Mouse (Mus musculus): ENCODE data around the gene Card9. TPM values are rescaled to one million over a fixed set of nuclear protein-coding genes. Genes with fewer than 3 reads are reported as not detected.

Card9 gene
- polyA plus RNA-seq, 1 experiment from 2014 or later, result 1.5 TPM

GRCm38 (mm10) chr2:26342044-26342443 lies 18.7 kb downstream of the Card9 start:
- 18% methylated on average over 10 of the region's 10 CpGs for WGBS
- peak; percentile 90 for ATAC-seq (ENCODE audit: insufficient read depth, low FRiP score)
- no peaks in the 10 kb centered on the region for H3K27me3 ChIP-seq (ENCODE audit: control insufficient read depth, insufficient read depth, low read length)
- H3K4me1 ChIP-seq (ENCODE audit: control insufficient read depth, insufficient read depth, low read length), result peaks cover 27% of the 10 kb centered on the region
- peak overlapping the region; percentile 95 for H3K27ac ChIP-seq (ENCODE audit: low read length)
- H3K4me2 ChIP-seq (ENCODE audit: low read depth, low read length), result peak overlapping the region; percentile 32
- peak overlapping the region; percentile 57 for H3K9ac ChIP-seq (ENCODE audit: low read length)
- H3K4me3 ChIP-seq (replicated peaks; ENCODE audit: low read length), result peak overlapping the region; percentile 6; the same call in 1 of the 2 replicates
- H3K9me3 ChIP-seq (replicated peaks; ENCODE audit: control insufficient read depth, low read length), result no peaks in the 10 kb centered on the region
- H3K36me3 ChIP-seq (ENCODE audit: control insufficient read depth, insufficient read depth, low read length), result peaks cover 5% of the 10 kb centered on the region; the same call in 1 of the 2 replicates

GRCm38 (mm10) chr2:26341510-26341981 lies 19.2 kb downstream of the Card9 start:
- 0 out of 2 replicates have a peak overlapping the region, but pooled peaks have one; percentile 27 for H3K4me2 ChIP-seq (ENCODE audit: low read depth, low read length)
- peak; percentile 29; the same call in 1 of the 2 replicates for ATAC-seq (ENCODE audit: insufficient read depth, low FRiP score)
- H3K4me1 ChIP-seq (ENCODE audit: control insufficient read depth, insufficient read depth, low read length), result peaks cover 27% of the 10 kb centered on the region
- H3K4me3 ChIP-seq (replicated peaks; ENCODE audit: low read length), result no peak overlapping the region
- peak overlapping the region; percentile 57 for H3K9ac ChIP-seq (ENCODE audit: low read length)
- no peaks in the 10 kb centered on the region for H3K9me3 ChIP-seq (replicated peaks; ENCODE audit: control insufficient read depth, low read length)
- peak overlapping the region; percentile 95 for H3K27ac ChIP-seq (ENCODE audit: low read length)
- peaks cover 4% of the 10 kb centered on the region; the same call in 1 of the 2 replicates for H3K36me3 ChIP-seq (ENCODE audit: control insufficient read depth, insufficient read depth, low read length)
- 68% methylated on average over 2 of the region's 2 CpGs for WGBS
- no peaks in the 10 kb centered on the region for H3K27me3 ChIP-seq (ENCODE audit: control insufficient read depth, insufficient read depth, low read length)

- Histone ChIP-seq H3K36me3 (ENCODE audit: control insufficient read depth, insufficient read depth, low read length) (no peaks in the 10 kb centered on the region; the same call in 1 of the 2 replicates), H3K9me3 (replicated peaks; ENCODE audit: control insufficient read depth, low read length) (no peaks in the 10 kb centered on the region), H3K27me3 (ENCODE audit: control insufficient read depth, insufficient read depth, low read length) (no peaks in the 10 kb centered on the region), H3K9ac (ENCODE audit: low read length) (no peak overlapping the region), H3K4me1 (ENCODE audit: control insufficient read depth, insufficient read depth, low read length) (peaks cover 27% of the 10 kb centered on the region), H3K4me3 (replicated peaks; ENCODE audit: low read length) (no peak overlapping the region), H3K27ac (ENCODE audit: low read length) (no peak overlapping the region), H3K4me2 (ENCODE audit: low read depth, low read length) (no peak overlapping the region)
- 84% methylated on average over 5 of the region's 5 CpGs for WGBS
- ATAC-seq (ENCODE audit: insufficient read depth, low FRiP score), result no peak
These were observed 21.5 kb downstream of the Card9 start for GRCm38 (mm10) chr2:26339204-26339551.

- Histone ChIP-seq H3K27me3 (ENCODE audit: control insufficient read depth, insufficient read depth, low read length) (no peaks in the 10 kb centered on the region), H3K36me3 (ENCODE audit: control insufficient read depth, insufficient read depth, low read length) (no peaks in the 10 kb centered on the region; the same call in 1 of the 2 replicates), H3K27ac (ENCODE audit: low read length) (no peak overlapping the region), H3K4me2 (ENCODE audit: low read depth, low read length) (no peak overlapping the region), H3K9ac (ENCODE audit: low read length) (no peak overlapping the region), H3K4me1 (ENCODE audit: control insufficient read depth, insufficient read depth, low read length) (peaks cover 27% of the 10 kb centered on the region), H3K4me3 (replicated peaks; ENCODE audit: low read length) (no peak overlapping the region), H3K9me3 (replicated peaks; ENCODE audit: control insufficient read depth, low read length) (no peaks in the 10 kb centered on the region)
- no peak for ATAC-seq (ENCODE audit: insufficient read depth, low FRiP score)
- WGBS, result 83% methylated on average over 8 of the region's 13 CpGs
These were observed 22.2 kb downstream of the Card9 start for GRCm38 (mm10) chr2:26338302-26339203.

- H3K9me3 ChIP-seq (replicated peaks; ENCODE audit: control insufficient read depth, low read length), result no peaks in the 10 kb centered on the region
- no peak overlapping the region for H3K4me2 ChIP-seq (ENCODE audit: low read depth, low read length)
- H3K27ac ChIP-seq (ENCODE audit: low read length), result no peak overlapping the region
- 70% methylated on average over 6 of the region's 6 CpGs for WGBS
- peaks cover 13% of the 10 kb centered on the region for H3K36me3 ChIP-seq (ENCODE audit: control insufficient read depth, insufficient read depth, low read length)
- H3K4me3 ChIP-seq (replicated peaks; ENCODE audit: low read length), result no peak overlapping the region
- no peak overlapping the region for H3K9ac ChIP-seq (ENCODE audit: low read length)
- no peaks in the 10 kb centered on the region for H3K4me1 ChIP-seq (ENCODE audit: control insufficient read depth, insufficient read depth, low read length)
- no peak for ATAC-seq (ENCODE audit: insufficient read depth, low FRiP score)
- no peaks in the 10 kb centered on the region for H3K27me3 ChIP-seq (ENCODE audit: control insufficient read depth, insufficient read depth, low read length)
These were observed 30.0 kb downstream of the Card9 start for GRCm38 (mm10) chr2:26330702-26331101.

GRCm38 (mm10) chr2:26330056-26330468 lies 30.7 kb downstream of the Card9 start:
- Histone ChIP-seq H3K4me1 (ENCODE audit: control insufficient read depth, insufficient read depth, low read length) (no peaks in the 10 kb centered on the region), H3K9ac (ENCODE audit: low read length) (no peak overlapping the region), H3K36me3 (ENCODE audit: control insufficient read depth, insufficient read depth, low read length) (peaks cover 17% of the 10 kb centered on the region), H3K4me2 (ENCODE audit: low read depth, low read length) (no peak overlapping the region), H3K27me3 (ENCODE audit: control insufficient read depth, insufficient read depth, low read length) (no peaks in the 10 kb centered on the region), H3K9me3 (replicated peaks; ENCODE audit: control insufficient read depth, low read length) (no peaks in the 10 kb centered on the region), H3K27ac (ENCODE audit: low read length) (peak overlapping the region; percentile 11; the same call in 1 of the 2 replicates), H3K4me3 (replicated peaks; ENCODE audit: low read length) (no peak overlapping the region)
- no peak; the same call in 1 of the 2 replicates for ATAC-seq (ENCODE audit: insufficient read depth, low FRiP score)
- 88% methylated on average over 4 of the region's 4 CpGs for WGBS

GRCm38 (mm10) chr2:26329402-26329801 lies 31.3 kb downstream of the Card9 start:
- WGBS, result 59% methylated on average over 8 of the region's 8 CpGs
- 0 out of 2 replicates have a peak, but pooled peaks have one; percentile 13 for ATAC-seq (ENCODE audit: insufficient read depth, low FRiP score)

GRCm38 (mm10) chr2:26327852-26328251 lies 32.9 kb downstream of the Card9 start:
- ATAC-seq (ENCODE audit: insufficient read depth, low FRiP score), result no peak
- H3K4me1 ChIP-seq (ENCODE audit: control insufficient read depth, insufficient read depth, low read length), result no peaks in the 10 kb centered on the region
- H3K4me2 ChIP-seq (ENCODE audit: low read depth, low read length), result no peak overlapping the region
- WGBS, result 86% methylated on average over 4 of the region's 4 CpGs
- H3K27me3 ChIP-seq (ENCODE audit: control insufficient read depth, insufficient read depth, low read length), result no peaks in the 10 kb centered on the region
- H3K4me3 ChIP-seq (replicated peaks; ENCODE audit: low read length), result no peak overlapping the region
- peaks cover 28% of the 10 kb centered on the region for H3K36me3 ChIP-seq (ENCODE audit: control insufficient read depth, insufficient read depth, low read length)
- no peak overlapping the region for H3K27ac ChIP-seq (ENCODE audit: low read length)
- no peak overlapping the region for H3K9ac ChIP-seq (ENCODE audit: low read length)
- H3K9me3 ChIP-seq (replicated peaks; ENCODE audit: control insufficient read depth, low read length), result no peaks in the 10 kb centered on the region

More at GRCm38 (mm10) chr2:26329402-26329801, 31.3 kb downstream of the Card9 start:
- Histone ChIP-seq H3K27ac (ENCODE audit: low read length) (peak overlapping the region; percentile 11; the same call in 1 of the 2 replicates), H3K4me1 (ENCODE audit: control insufficient read depth, insufficient read depth, low read length) (no peaks in the 10 kb centered on the region), H3K27me3 (ENCODE audit: control insufficient read depth, insufficient read depth, low read length) (no peaks in the 10 kb centered on the region), H3K4me2 (ENCODE audit: low read depth, low read length) (no peak overlapping the region), H3K9me3 (replicated peaks; ENCODE audit: control insufficient read depth, low read length) (no peaks in the 10 kb centered on the region), H3K9ac (ENCODE audit: low read length) (no peak overlapping the region), H3K36me3 (ENCODE audit: control insufficient read depth, insufficient read depth, low read length) (peaks cover 18% of the 10 kb centered on the region), H3K4me3 (replicated peaks; ENCODE audit: low read length) (no peak overlapping the region)
